Mouse (Mus musculus) heart, embryonic 10.5 days (tissue): ENCODE data around the gene Dapk2. TPM values are rescaled to one million over a fixed set of nuclear protein-coding genes. Genes with fewer than 3 reads are reported as not detected.

Source experiments
- DNase-seq: peaks from one replicate; pipeline ENCODE4 v3.0.0-alpha.2; 2017; ENCODE audit warnings: low spot score
- H3K27ac ChIP-seq: fragments of 300-500 bp; sonication (generic); 2 replicates; pipeline ENCODE4 v1.5.1; 2016; ENCODE audit warnings: mild to moderate bottlenecking
- H3K27me3 ChIP-seq: fragments of 300-500 bp; sonication (generic); 2 replicates; pipeline ENCODE4 v1.6.1; 2016; ENCODE audit warnings: mild to moderate bottlenecking; ENCODE audit not compliant: poor library complexity, insufficient read depth, severe bottlenecking
- H3K36me3 ChIP-seq: fragments of 300-500 bp; sonication (generic); 2 replicates; pipeline ENCODE4 v1.6.1; 2016; ENCODE audit warnings: mild to moderate bottlenecking, moderate library complexity
- H3K4me1 ChIP-seq: fragments of 300-500 bp; sonication (generic); 2 replicates; pipeline ENCODE4 v1.6.1; 2016; ENCODE audit warnings: mild to moderate bottlenecking
- H3K4me3 ChIP-seq: fragments of 300-500 bp; sonication (generic); 2 replicates; pipeline ENCODE4 v1.5.1; 2016; ENCODE audit warnings: mild to moderate bottlenecking, moderate library complexity
- H3K9me3 ChIP-seq: fragments of 300-500 bp; sonication (generic); 2 replicates; pipeline ENCODE4 v1.6.1; 2016; ENCODE audit warnings: mild to moderate bottlenecking, moderate library complexity
- WGBS: fragments of 180-500 bp; shearing (Covaris S2); methylation state at CpG from one replicate; pipeline ENCODE4 v1.1.7; 2016; 5-methylcytosine and 5-hydroxymethylcytosine counted together
- polyA plus RNA-seq: library from polyadenylated mRNA; unstranded; fragments of >200 nt; fragmentation: Nextera tagmentation; extraction: Ambion mirVana; gene quantifications from 2 replicates; pipeline ENCODE4 v1.2.1, GENCODE M21; 2016

Gene Dapk2
- polyA plus RNA-seq, 1 experiment from 2014 or later = 8.5 TPM

- Histone ChIP-seq H3K4me3 (no peak overlapping the region), H3K36me3 (no peaks in the 10 kb centered on the region), H3K27me3 (0 out of 2 replicates have a peak, but pooled peaks cover 5% of the 10 kb centered on the region), H3K4me1 (peaks cover 20% of the 10 kb centered on the region), H3K9me3 (no peaks in the 10 kb centered on the region), H3K27ac (no peak overlapping the region)
- 77% methylated on average over 4 of the region's 4 CpGs for WGBS
- DNase-seq = no peak
Observed at GRCm38 (mm10) chr9:66298783-66299182, 140.8 kb downstream of the Dapk2 start.

GRCm38 (mm10) chr9:66300448-66301027, 142.5 kb downstream of the Dapk2 start:
- no peaks in the 10 kb centered on the region for H3K9me3 ChIP-seq
- no peak overlapping the region for H3K4me3 ChIP-seq
- H3K27me3 ChIP-seq = 0 out of 2 replicates have a peak, but pooled peaks cover 5% of the 10 kb centered on the region
- H3K36me3 ChIP-seq = no peaks in the 10 kb centered on the region
- WGBS = 78% methylated on average over 2 of the region's 2 CpGs
- no peak overlapping the region for H3K27ac ChIP-seq
- peaks cover 10% of the 10 kb centered on the region for H3K4me1 ChIP-seq
- no peak for DNase-seq

- H3K27ac ChIP-seq = no peak overlapping the region
Observed at GRCm38 (mm10) chr9:66304320-66305090, 146.5 kb downstream of the Dapk2 start.

GRCm38 (mm10) chr9:66305121-66306112, 147.4 kb downstream of the Dapk2 start:
- no peaks in the 10 kb centered on the region for H3K36me3 ChIP-seq
- no peaks in the 10 kb centered on the region for H3K9me3 ChIP-seq
- peaks cover 9% of the 10 kb centered on the region for H3K4me1 ChIP-seq
- H3K27ac ChIP-seq = no peak overlapping the region
- H3K27me3 ChIP-seq = 0 out of 2 replicates have a peak, but pooled peaks cover 5% of the 10 kb centered on the region
- peak overlapping the region; percentile 42 for H3K4me3 ChIP-seq
- peak; percentile 61 for DNase-seq
- 41% methylated on average over 25 of the region's 25 CpGs for WGBS

More at GRCm38 (mm10) chr9:66304320-66305090, 146.5 kb downstream of the Dapk2 start:
- peaks cover 9% of the 10 kb centered on the region for H3K4me1 ChIP-seq
- no peak for DNase-seq
- H3K9me3 ChIP-seq = no peaks in the 10 kb centered on the region
- 82% methylated on average over 3 of the region's 3 CpGs for WGBS
- 0 out of 2 replicates have a peak, but pooled peaks cover 5% of the 10 kb centered on the region for H3K27me3 ChIP-seq
- H3K36me3 ChIP-seq = no peaks in the 10 kb centered on the region
- H3K4me3 ChIP-seq = peak overlapping the region; percentile 42; the same call in 1 of the 2 replicates

DNA sequence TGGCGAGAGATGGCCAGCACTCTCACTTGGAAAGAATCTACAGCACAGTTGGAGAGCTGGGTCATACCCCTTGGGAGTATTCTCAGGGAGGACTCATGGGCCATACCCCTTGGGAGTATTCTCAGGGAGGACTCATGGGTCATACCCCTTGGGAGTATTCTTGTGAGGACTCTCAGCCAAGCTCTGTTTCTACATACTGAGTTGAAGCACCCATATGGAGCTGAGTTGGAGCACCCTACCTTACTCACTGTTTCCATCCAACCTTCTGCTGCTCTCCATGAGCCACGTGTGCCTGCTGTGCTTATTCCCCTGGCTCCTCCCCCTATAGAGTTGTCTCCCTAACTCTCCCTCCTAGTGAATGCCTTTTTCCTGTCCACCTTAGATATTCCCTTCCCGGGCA, 148.4 kb downstream of the Dapk2 start:
- H3K27ac ChIP-seq = no peak overlapping the region
- DNase-seq = peak; percentile 22
- no peak overlapping the region for H3K4me3 ChIP-seq
- H3K27me3 ChIP-seq = 0 out of 2 replicates have a peak, but pooled peaks cover 5% of the 10 kb centered on the region
- H3K36me3 ChIP-seq = no peaks in the 10 kb centered on the region
- peaks cover 12% of the 10 kb centered on the region for H3K4me1 ChIP-seq
- no peaks in the 10 kb centered on the region for H3K9me3 ChIP-seq
- 72% methylated on average over 3 of the region's 3 CpGs for WGBS

DNA sequence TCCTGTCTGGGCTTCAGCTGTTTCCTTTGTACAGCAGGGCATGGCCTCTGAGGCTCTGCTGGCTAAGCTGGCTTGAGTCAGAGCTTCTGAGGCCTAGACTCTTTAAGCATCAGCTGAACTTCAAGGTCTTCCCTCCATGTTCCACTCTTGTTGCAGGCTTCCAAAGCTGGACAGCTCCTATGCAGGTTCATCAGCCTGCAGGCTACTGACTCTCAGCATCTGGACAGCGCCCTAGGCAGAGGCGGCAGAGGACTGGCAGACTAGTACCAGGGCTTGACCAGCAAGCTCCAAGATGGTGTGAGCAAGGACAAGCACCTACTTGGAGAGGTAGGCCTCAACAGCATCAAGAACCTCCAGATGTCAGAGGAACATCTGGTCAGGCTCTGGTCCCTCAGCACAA, 149.3 kb downstream of the Dapk2 start:
- Histone ChIP-seq H3K4me3 (no peak overlapping the region), H3K9me3 (no peaks in the 10 kb centered on the region), H3K4me1 (peaks cover 14% of the 10 kb centered on the region), H3K27ac (no peak overlapping the region), H3K27me3 (0 out of 2 replicates have a peak, but pooled peaks cover 5% of the 10 kb centered on the region), H3K36me3 (no peaks in the 10 kb centered on the region)
- peak; percentile 92 for DNase-seq
- 11% methylated on average over 2 of the region's 2 CpGs for WGBS

- WGBS = 70% methylated on average over 4 of the region's 4 CpGs
- Histone ChIP-seq H3K4me3 (no peak overlapping the region), H3K36me3 (no peaks in the 10 kb centered on the region), H3K4me1 (peaks cover 14% of the 10 kb centered on the region), H3K27ac (no peak overlapping the region), H3K27me3 (0 out of 2 replicates have a peak, but pooled peaks cover 5% of the 10 kb centered on the region), H3K9me3 (no peaks in the 10 kb centered on the region)
- DNase-seq = peak; percentile 7
Observed at GRCm38 (mm10) chr9:66308741-66309140, 150.7 kb downstream of the Dapk2 start.

DNA sequence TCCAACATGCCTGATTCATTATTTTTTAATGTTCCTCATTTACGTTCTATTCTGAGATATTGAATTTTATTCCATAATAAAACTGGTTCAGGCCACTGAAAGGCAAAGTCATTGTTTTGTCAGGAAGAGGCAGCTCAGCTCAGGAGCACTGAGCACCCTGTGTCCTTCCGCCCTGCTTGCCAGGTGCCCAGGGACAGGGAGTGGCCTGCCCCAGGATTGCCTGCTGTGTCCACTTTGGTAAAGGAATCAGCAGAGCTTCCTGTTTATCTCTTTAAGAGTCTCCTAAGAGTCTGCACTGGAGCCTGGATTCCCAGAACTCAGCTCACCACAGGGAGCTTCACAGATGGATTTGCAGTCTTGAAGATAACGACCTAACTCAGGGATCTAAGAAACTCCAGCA, 153.4 kb downstream of the Dapk2 start:
- no peak overlapping the region for H3K4me3 ChIP-seq
- H3K27ac ChIP-seq = no peak overlapping the region
- no peaks in the 10 kb centered on the region for H3K36me3 ChIP-seq
- no peak for DNase-seq
- H3K4me1 ChIP-seq = 0 out of 2 replicates have a peak, but pooled peaks cover 5% of the 10 kb centered on the region
- no peaks in the 10 kb centered on the region for H3K9me3 ChIP-seq
- H3K27me3 ChIP-seq = no peaks in the 10 kb centered on the region
- 38% methylated on average over 3 of the region's 3 CpGs for WGBS

DNA sequence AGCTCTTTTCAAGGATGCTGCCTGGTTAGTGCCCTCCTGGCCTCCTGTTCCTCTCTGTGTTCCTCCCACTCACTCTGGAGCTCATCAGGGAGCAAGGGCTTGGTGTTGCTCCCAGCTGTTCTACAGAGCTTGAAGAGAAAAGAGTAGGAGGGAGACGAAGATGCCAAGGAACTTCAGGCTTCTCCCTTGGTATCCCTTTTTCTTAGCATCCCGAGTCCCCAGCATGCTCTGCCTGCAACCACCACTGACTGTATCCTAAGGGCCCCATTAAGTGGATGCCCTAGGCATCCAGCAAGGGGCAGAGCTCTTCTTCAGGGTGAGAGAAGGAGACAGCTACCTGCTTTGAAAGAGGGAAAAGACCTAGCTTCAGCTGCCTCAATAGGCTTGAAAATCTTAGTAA, 158.6 kb downstream of the Dapk2 start:
- DNase-seq = no peak
- H3K36me3 ChIP-seq = no peaks in the 10 kb centered on the region
- no peaks in the 10 kb centered on the region for H3K9me3 ChIP-seq
- H3K4me1 ChIP-seq = 0 out of 2 replicates have a peak, but pooled peaks cover under 1% of the 10 kb centered on the region
- 74% methylated on average over 2 of the region's 2 CpGs for WGBS
- H3K27ac ChIP-seq = no peak overlapping the region
- H3K4me3 ChIP-seq = no peak overlapping the region
- no peaks in the 10 kb centered on the region for H3K27me3 ChIP-seq

Other genes with a start within 250 kb of the Dapk2 start
- 27.9 and 29.0 TPM in 2 replicates for gene Trip4, start 249.4 kb upstream of the Dapk2 start, polyA plus RNA-seq
- gene Csnk1g1, start 249.3 kb upstream of the Dapk2 start, polyA plus RNA-seq = 14.2 and 14.9 TPM in 2 replicates
- 448 and 551 TPM in 2 replicates for gene Ppib, start 98.0 kb upstream of the Dapk2 start, polyA plus RNA-seq
- gene Snx22, start 88.5 kb upstream of the Dapk2 start, polyA plus RNA-seq = 2.1 and 3.1 TPM in 2 replicates
- 81.9 and 101 TPM in 2 replicates for gene Snx1, start 31.6 kb upstream of the Dapk2 start, polyA plus RNA-seq
- 174 TPM in 2 replicates for gene Ciao2a, start 31.6 kb upstream of the Dapk2 start, polyA plus RNA-seq
- gene Herc1, start 192.2 kb downstream of the Dapk2 start, polyA plus RNA-seq = 22.3 and 24.5 TPM in 2 replicates